Mouse (Mus musculus) MEL (cell line): ENCODE data around the gene Pcdh9. TPM values are rescaled to one million over a fixed set of nuclear protein-coding genes. Genes with fewer than 3 reads are reported as not detected.

Source experiments
- DNase-seq: peaks from one replicate; pipeline ENCODE4 v3.0.0; 2011; ENCODE audit warnings: low read depth, low spot score
- H3K27ac ChIP-seq: 2 replicates; pipeline ENCODE4 v1.5.1; 2012; ENCODE audit warnings: low read depth, mild to moderate bottlenecking, control low read depth, low read length, moderate library complexity; ENCODE audit not compliant: control insufficient read depth
- H3K27me3 ChIP-seq, 2 experiments: fragments of 150-350 bp in 1 of 2; sonication (generic) in 1 of 2; 2 replicates each; pipeline ENCODE4 v1.6.1; 2012; ENCODE audit warnings: low read length in 2 of 2, mild to moderate bottlenecking in 2 of 2, improper control_type of control experiment in 1 of 2, moderate library complexity in 1 of 2; ENCODE audit not compliant: insufficient read depth in 2 of 2, control insufficient read depth in 1 of 2
- H3K36me3 ChIP-seq, 2 experiments: 2 replicates each; pipeline ENCODE4 v1.6.1; 2012 to 2014; ENCODE audit warnings: low read length in 2 of 2, improper control_type of control experiment in 1 of 2, inconsistent platforms in 1 of 2, mild to moderate bottlenecking in 1 of 2; ENCODE audit not compliant: insufficient read depth in 2 of 2, control insufficient read depth in 1 of 2
- H3K4me1 ChIP-seq, 2 experiments: fragments of 150-350 bp in 1 of 2; sonication (generic) in 1 of 2; 2 replicates each; pipeline ENCODE4 v1.6.1; 2012; ENCODE audit warnings: low read length in 2 of 2, improper control_type of control experiment in 1 of 2, mild to moderate bottlenecking in 1 of 2; ENCODE audit not compliant: insufficient read depth in 2 of 2, control insufficient read depth in 1 of 2
- H3K4me3 ChIP-seq, 2 experiments: fragments of 150-350 bp in 1 of 2; sonication (generic) in 1 of 2; 2 replicates each; pipeline ENCODE4 v1.5.1; 2012; ENCODE audit warnings: low read depth in 2 of 2, low read length in 2 of 2, mild to moderate bottlenecking in 2 of 2, moderate library complexity in 2 of 2, control low read depth in 1 of 2, improper control_type of control experiment in 1 of 2; ENCODE audit not compliant: control insufficient read depth in 1 of 2, insufficient read depth in 1 of 2
- H3K79me2 ChIP-seq: 2 replicates; pipeline ENCODE4 v1.6.1; 2012; ENCODE audit warnings: mild to moderate bottlenecking, low read length, moderate library complexity; ENCODE audit not compliant: control insufficient read depth, poor library complexity, insufficient read depth
- H3K9ac ChIP-seq: 2 replicates; pipeline ENCODE4 v1.6.1; 2012; ENCODE audit warnings: low read depth, mild to moderate bottlenecking, control low read depth, low read length, moderate library complexity; ENCODE audit not compliant: control insufficient read depth, poor library complexity, severe bottlenecking
- H3K9me3 ChIP-seq: fragments of 150-350 bp; sonication (generic); replicated peaks from 2 replicates; pipeline ENCODE4 v1.6.1; 2012; ENCODE audit warnings: mild to moderate bottlenecking, low read length, improper control_type of control experiment, moderate library complexity; ENCODE audit not compliant: insufficient read depth
- BHLHE40 ChIP-seq: IDR thresholded peaks from 2 replicates; pipeline ENCODE4 v1.6.1; 2012; ENCODE audit warnings: low read depth, mild to moderate bottlenecking, inconsistent platforms, low read length, improper control_type of control experiment, borderline replicate concordance
- CHD1 ChIP-seq: IDR thresholded peaks from 2 replicates; pipeline ENCODE4 v1.6.1; 2012; ENCODE audit warnings: low read depth, mild to moderate bottlenecking, inconsistent platforms, low read length, improper control_type of control experiment
- CHD2 ChIP-seq: IDR thresholded peaks from 2 replicates; pipeline ENCODE4 v1.6.1; 2011; ENCODE audit warnings: low read length, improper control_type of control experiment
- CTCF ChIP-seq, 3 experiments: IDR thresholded peaks in 2 of 3; conservative IDR thresholded peaks in 1 of 3; 2 replicates each; pipeline ENCODE4 v1.5.1; 2011 to 2012; ENCODE audit warnings: low read length in 3 of 3, low read depth in 2 of 3, mild to moderate bottlenecking in 2 of 3, improper control_type of control experiment in 1 of 3, inconsistent platforms in 1 of 3, mixed read lengths in 1 of 3, moderate library complexity in 1 of 3; ENCODE audit not compliant: control insufficient read depth in 1 of 3, insufficient read depth in 1 of 3, poor library complexity in 1 of 3, severe bottlenecking in 1 of 3
- ELF1 ChIP-seq: IDR thresholded peaks from 2 replicates; pipeline ENCODE4 v1.6.1; 2014; ENCODE audit warnings: low read depth, mild to moderate bottlenecking, inconsistent platforms, low read length, improper control_type of control experiment, moderate library complexity
- ETS1 ChIP-seq: IDR thresholded peaks from 2 replicates; pipeline ENCODE4 v1.6.1; 2012; ENCODE audit warnings: low read depth, mild to moderate bottlenecking, inconsistent platforms, low read length, improper control_type of control experiment, moderate library complexity
- HCFC1 ChIP-seq: IDR thresholded peaks from 2 replicates; pipeline ENCODE4 v1.6.1; 2012; ENCODE audit warnings: low read depth, mild to moderate bottlenecking, inconsistent platforms, low read length, improper control_type of control experiment, moderate library complexity
- JUND ChIP-seq: IDR thresholded peaks from 2 replicates; pipeline ENCODE4 v1.6.1; 2011; ENCODE audit warnings: low read depth, mild to moderate bottlenecking, improper control_type of control experiment, low read length
- KAT2A ChIP-seq: conservative IDR thresholded peaks from 2 replicates; pipeline ENCODE4 v1.6.1; 2012; ENCODE audit warnings: low read depth, low read length, improper control_type of control experiment, inconsistent platforms
- MAX ChIP-seq: IDR thresholded peaks from 2 replicates; pipeline ENCODE4 v1.6.1; 2011; ENCODE audit warnings: low read length, improper control_type of control experiment
- MEF2A ChIP-seq: IDR thresholded peaks from 2 replicates; pipeline ENCODE4 v1.6.1; 2014; ENCODE audit warnings: low read depth, mild to moderate bottlenecking, inconsistent platforms, low read length, improper control_type of control experiment; ENCODE audit not compliant: poor library complexity, insufficient replicate concordance, severe bottlenecking; ENCODE audit errors: extremely low read depth
- MYB ChIP-seq: IDR thresholded peaks from 2 replicates; pipeline ENCODE4 v1.6.1; 2011; ENCODE audit warnings: mild to moderate bottlenecking, low read depth, low read length, improper control_type of control experiment
- NELFE ChIP-seq: IDR thresholded peaks from 2 replicates; pipeline ENCODE4 v1.6.1; 2011; ENCODE audit warnings: low read depth, low read length, improper control_type of control experiment
- NRF1 ChIP-seq: IDR thresholded peaks from 2 replicates; pipeline ENCODE4 v1.6.1; 2014; ENCODE audit warnings: low read depth, mild to moderate bottlenecking, inconsistent platforms, low read length, improper control_type of control experiment, moderate library complexity; ENCODE audit not compliant: poor library complexity, insufficient read depth, severe bottlenecking
- POLR2AphosphoS5 ChIP-seq: IDR thresholded peaks from 2 replicates; pipeline ENCODE4 v1.6.1; 2012; ENCODE audit warnings: low read depth, borderline replicate concordance, mild to moderate bottlenecking, inconsistent platforms, low read length, moderate library complexity, mixed read lengths
- SMC3 ChIP-seq: IDR thresholded peaks from 2 replicates; pipeline ENCODE4 v1.6.1; 2011; ENCODE audit warnings: low read depth, low read length, improper control_type of control experiment
- TAL1 ChIP-seq: IDR thresholded peaks from 2 replicates; pipeline ENCODE4 v1.6.1; 2012; ENCODE audit warnings: mild to moderate bottlenecking, inconsistent platforms, low read length, moderate library complexity, mixed read lengths
- TBP ChIP-seq: IDR thresholded peaks from 2 replicates; pipeline ENCODE4 v1.8.0; 2011; ENCODE audit warnings: low read depth, low read length, improper control_type of control experiment
- TCF12 ChIP-seq: IDR thresholded peaks from 2 replicates; pipeline ENCODE4 v1.6.1; 2014; ENCODE audit warnings: low read depth, mild to moderate bottlenecking, inconsistent platforms, low read length, improper control_type of control experiment, moderate library complexity
- ZKSCAN1 ChIP-seq: IDR thresholded peaks from 2 replicates; pipeline ENCODE4 v1.6.1; 2012; ENCODE audit warnings: low read depth, mild to moderate bottlenecking, inconsistent platforms, low read length, improper control_type of control experiment, moderate library complexity
- polyA plus RNA-seq, 2 experiments: library from polyadenylated mRNA; stranded (reverse) in 1 of 2; unstranded in 1 of 2; fragments of >175 nt in 1 of 2; fragments of >200 nt in 1 of 2; gene quantifications; 2 replicates each; pipeline versions ENCODE4 v1.2.1 to v1.2.4; 2012; ENCODE audit warnings: low replicate concordance in 2 of 2, low read depth in 1 of 2; ENCODE audit not compliant: insufficient read length in 2 of 2, insufficient read depth in 1 of 2, missing spikeins in 1 of 2
- total RNA-seq: library from RNA; depleted of rRNA; stranded (reverse); fragments of 300-350 nt; gene quantifications from 2 replicates; pipeline ENCODE4 v1.2.3, GENCODE M21; 2012

The Pcdh9 gene
- total and polyA plus RNA-seq, 3 experiments, result not detected

DNA sequence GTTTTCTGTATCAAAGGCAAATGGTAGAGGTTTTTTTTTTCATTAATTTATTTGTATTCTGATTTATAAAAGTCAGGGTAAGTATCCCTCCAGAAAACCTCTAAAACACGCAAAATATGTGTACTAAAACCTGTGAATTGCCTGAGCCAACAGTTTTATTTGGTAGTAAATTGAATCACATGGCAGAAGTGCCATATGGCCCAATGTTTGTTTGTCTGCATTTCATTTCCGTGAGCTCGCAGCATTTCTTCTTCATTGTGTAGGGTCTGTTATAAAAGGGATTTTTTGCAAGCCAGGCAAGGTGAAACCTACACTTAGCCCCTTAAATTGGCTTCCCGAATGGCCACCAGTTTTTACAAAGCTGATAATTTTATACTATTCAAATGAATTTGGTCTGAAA is 104.2 kb downstream of the Pcdh9 start:
- no peak for DNase-seq
- H3K36me3 ChIP-seq, result no peaks in the 10 kb centered on the region
- no peaks in the 10 kb centered on the region for H3K9me3 ChIP-seq
- no peak overlapping the region for H3K27ac ChIP-seq
- no peaks in the 10 kb centered on the region for H3K79me2 ChIP-seq
- no peak for TF ChIP-seq ZKSCAN1
- no peak for TF ChIP-seq TBP
- TF ChIP-seq MEF2A, result no peak
- no peak for TF ChIP-seq TAL1
- no peak for TF ChIP-seq ETS1
- no peak for TF ChIP-seq CTCF (IDR thresholded peaks at IDR 0.05 in 2 of 3, conservative IDR thresholded peaks at IDR 0.05 in 1 of 3; ENCODE audit: control insufficient read depth in 1 of 3, insufficient read depth in 1 of 3, low read depth in 2 of 3, low read length in 3 of 3, poor library complexity in 1 of 3, severe bottlenecking in 1 of 3)
- TF ChIP-seq TCF12, result no peak
- no peak for TF ChIP-seq CHD1
- TF ChIP-seq SMC3, result no peak
- TF ChIP-seq HCFC1, result no peak
- TF ChIP-seq POLR2AphosphoS5, result no peak
- TF ChIP-seq ELF1, result no peak
- TF ChIP-seq JUND, result no peak
- no peak for TF ChIP-seq MAX
- no peak for TF ChIP-seq KAT2A
- TF ChIP-seq CHD2, result no peak
- no peak overlapping the region for H3K9ac ChIP-seq
- no peaks in the 10 kb centered on the region for H3K27me3 ChIP-seq
- H3K4me1 ChIP-seq, result no peaks in the 10 kb centered on the region
- no peak overlapping the region for H3K4me3 ChIP-seq

DNA sequence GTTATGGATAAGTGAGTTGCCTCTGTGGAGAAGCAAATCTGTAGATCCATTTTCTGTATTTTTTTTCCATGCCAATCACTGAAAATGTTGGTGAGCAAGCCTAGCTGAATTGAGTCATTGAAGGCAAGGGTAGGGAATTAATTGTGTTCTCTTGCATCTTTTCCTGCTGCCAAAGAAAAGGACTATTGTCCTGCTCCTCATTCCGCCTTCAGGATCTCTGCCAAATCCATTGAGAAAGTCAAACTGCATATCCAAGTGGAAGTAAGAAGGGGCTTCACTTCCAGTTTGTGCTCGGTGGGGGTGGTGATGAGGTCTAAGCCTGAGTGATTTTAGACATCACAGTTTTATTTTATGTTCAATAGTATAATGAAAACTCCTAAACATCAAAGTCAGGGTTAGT is 105.4 kb downstream of the Pcdh9 start:
- Histone ChIP-seq H3K9ac (no peak overlapping the region), H3K4me3 (no peak overlapping the region), H3K36me3 (no peaks in the 10 kb centered on the region), H3K27me3 (no peaks in the 10 kb centered on the region), H3K4me1 (no peaks in the 10 kb centered on the region), H3K27ac (no peak overlapping the region), H3K9me3 (no peaks in the 10 kb centered on the region), H3K79me2 (no peaks in the 10 kb centered on the region)
- TF ChIP-seq NELFE (no peak), BHLHE40 (no peak), MYB (no peak), ELF1 (no peak), NRF1 (no peak)
- DNase-seq, result no peak
